Mouse (Mus musculus): ENCODE results near the gene Adgrl1. TPM values are rescaled to one million over a fixed set of nuclear protein-coding genes. Genes with fewer than 3 reads are reported as not detected.

The Adgrl1 gene
- total and polyA plus RNA-seq, 3 experiments, result 21.7 to 35.3 TPM; not detected in 1

- TF ChIP-seq USF2 (IDR thresholded peaks at IDR 0.05; ENCODE audit: borderline replicate concordance in 1 of 2, insufficient read depth in 1 of 2, low read depth in 1 of 2, low read length in 2 of 2), result no peak
Observed at GRCm38 (mm10) chr8:83901566-83902485, 1.9 kb downstream of the Adgrl1 start (continued).

GRCm38 (mm10) chr8:83902961-83903666, 3.2 kb downstream of the Adgrl1 start:
- peaks cover 21% of the 10 kb centered on the region for H3K79me2 ChIP-seq (ENCODE audit: control insufficient read depth, insufficient read depth, low read length, poor library complexity)
- no peak overlapping the region for H3K4me3 ChIP-seq (ENCODE audit: control insufficient read depth in 1 of 2, insufficient read depth in 1 of 2, low read depth in 2 of 2, low read length in 2 of 2)
- no peaks in the 10 kb centered on the region for H3K27me3 ChIP-seq (ENCODE audit: control insufficient read depth in 1 of 2, insufficient read depth in 2 of 2, low read length in 2 of 2)
- 0 out of 4 replicates have a peak, but pooled peaks cover 0 to 7% of the 10 kb centered on the region in 2 experiments for H3K4me1 ChIP-seq (ENCODE audit: control insufficient read depth in 1 of 2, insufficient read depth in 2 of 2, low read length in 2 of 2)
- peak; percentile 29 for DNase-seq (ENCODE audit: low read depth, low spot score)
- H3K27ac ChIP-seq (ENCODE audit: control insufficient read depth, low read depth, low read length), result no peak overlapping the region
- no peaks in the 10 kb centered on the region for H3K9me3 ChIP-seq (replicated peaks; ENCODE audit: insufficient read depth, low read length)
- no peak overlapping the region for H3K9ac ChIP-seq (ENCODE audit: control insufficient read depth, low read depth, low read length, poor library complexity, severe bottlenecking)
- TF ChIP-seq MAZ (IDR thresholded peaks at IDR 0.05; ENCODE audit: low read depth, low read length), result peak; percentile 47; the same call in 1 of the 2 replicates
- TF ChIP-seq GABPA (IDR thresholded peaks at IDR 0.05; ENCODE audit: low read depth, low read length), result no peak
- no peak for TF ChIP-seq NELFE (IDR thresholded peaks at IDR 0.05; ENCODE audit: low read depth, low read length)
- TF ChIP-seq CTCF (IDR thresholded peaks at IDR 0.05 in 2 of 3, conservative IDR thresholded peaks at IDR 0.05 in 1 of 3; ENCODE audit: control insufficient read depth in 1 of 3, insufficient read depth in 1 of 3, low read depth in 2 of 3, low read length in 3 of 3, poor library complexity in 1 of 3, severe bottlenecking in 1 of 3), result peak; percentile 21 to 58 (median 45); a peak in 5 of 6 replicates
- no peak for TF ChIP-seq MAX (IDR thresholded peaks at IDR 0.05; ENCODE audit: low read length)
- no peaks in the 10 kb centered on the region for H3K36me3 ChIP-seq (ENCODE audit: control insufficient read depth in 1 of 2, insufficient read depth in 2 of 2, low read length in 2 of 2)

- Histone ChIP-seq H3K9me3 (replicated peaks; ENCODE audit: insufficient read depth, low read length) (no peaks in the 10 kb centered on the region), H3K9ac (ENCODE audit: control insufficient read depth, low read depth, low read length, poor library complexity, severe bottlenecking) (no peak overlapping the region), H3K4me3 (ENCODE audit: control insufficient read depth in 1 of 2, insufficient read depth in 1 of 2, low read depth in 2 of 2, low read length in 2 of 2) (no peak overlapping the region), H3K79me2 (ENCODE audit: control insufficient read depth, insufficient read depth, low read length, poor library complexity) (peaks cover 8% of the 10 kb centered on the region), H3K27me3 (ENCODE audit: control insufficient read depth in 1 of 2, insufficient read depth in 2 of 2, low read length in 2 of 2) (no peaks in the 10 kb centered on the region), H3K27ac (ENCODE audit: control insufficient read depth, low read depth, low read length) (no peak overlapping the region), H3K36me3 (ENCODE audit: control insufficient read depth in 1 of 2, insufficient read depth in 2 of 2, low read length in 2 of 2) (peaks cover 0 to 9% of the 10 kb centered on the region in 2 experiments; a peak in 2 of 4 replicates), H3K4me1 (ENCODE audit: control insufficient read depth in 1 of 2, insufficient read depth in 2 of 2, low read length in 2 of 2) (peaks cover 5 to 20% of the 10 kb centered on the region in 2 experiments; a peak in 3 of 4 replicates)
- DNase-seq (ENCODE audit: low read depth, low spot score), result no peak
- TF ChIP-seq RCOR1 (IDR thresholded peaks at IDR 0.05; ENCODE audit: low read depth, low read length) (no peak), MYC (IDR thresholded peaks at IDR 0.05; ENCODE audit: low read depth, low read length) (no peak), GABPA (IDR thresholded peaks at IDR 0.05; ENCODE audit: low read depth, low read length) (no peak)
Observed at GRCm38 (mm10) chr8:83908583-83908982, 8.7 kb downstream of the Adgrl1 start.

GRCm38 (mm10) chr8:83909311-83909710, 9.4 kb downstream of the Adgrl1 start:
- no peak for DNase-seq (ENCODE audit: low read depth, low spot score)
- no peak overlapping the region for H3K27ac ChIP-seq (ENCODE audit: control insufficient read depth, low read depth, low read length)
- H3K4me1 ChIP-seq (ENCODE audit: control insufficient read depth in 1 of 2, insufficient read depth in 2 of 2, low read length in 2 of 2), result peaks cover 6 to 27% of the 10 kb centered on the region in 2 experiments
- no peaks in the 10 kb centered on the region for H3K27me3 ChIP-seq (ENCODE audit: control insufficient read depth in 1 of 2, insufficient read depth in 2 of 2, low read length in 2 of 2)
- peaks cover 0 to 17% of the 10 kb centered on the region in 2 experiments; a peak in 2 of 4 replicates for H3K36me3 ChIP-seq (ENCODE audit: control insufficient read depth in 1 of 2, insufficient read depth in 2 of 2, low read length in 2 of 2)
- TF ChIP-seq ZC3H11A (IDR thresholded peaks at IDR 0.05; ENCODE audit: low read depth, low read length) (no peak), RAD21 (IDR thresholded peaks at IDR 0.05; ENCODE audit: low read depth, low read length) (no peak), ZKSCAN1 (IDR thresholded peaks at IDR 0.05; ENCODE audit: low read depth, low read length) (no peak), RCOR1 (IDR thresholded peaks at IDR 0.05; ENCODE audit: low read depth, low read length) (no peak), USF2 (IDR thresholded peaks at IDR 0.05; ENCODE audit: borderline replicate concordance in 1 of 2, insufficient read depth in 1 of 2, low read depth in 1 of 2, low read length in 2 of 2) (no peak), GATA1 (IDR thresholded peaks at IDR 0.05; ENCODE audit: low read depth, low read length) (no peak), MYB (IDR thresholded peaks at IDR 0.05; ENCODE audit: low read depth, low read length) (no peak), MYC (IDR thresholded peaks at IDR 0.05; ENCODE audit: low read depth, low read length) (no peak), UBTF (IDR thresholded peaks at IDR 0.05; ENCODE audit: borderline replicate concordance, insufficient read depth, low read depth, low read length) (no peak), SIN3A (IDR thresholded peaks at IDR 0.05; ENCODE audit: low read length) (no peak), CTCF (IDR thresholded peaks at IDR 0.05 in 2 of 3, conservative IDR thresholded peaks at IDR 0.05 in 1 of 3; ENCODE audit: control insufficient read depth in 1 of 3, insufficient read depth in 1 of 3, low read depth in 2 of 3, low read length in 3 of 3, poor library complexity in 1 of 3, severe bottlenecking in 1 of 3) (no peak), NELFE (IDR thresholded peaks at IDR 0.05; ENCODE audit: low read depth, low read length) (no peak), EP300 (IDR thresholded peaks at IDR 0.05; ENCODE audit: low read depth in 1 of 2, low read length in 2 of 2) (no peak), CHD1 (IDR thresholded peaks at IDR 0.05; ENCODE audit: low read depth, low read length) (no peak), POLR2AphosphoS2 (IDR thresholded peaks at IDR 0.05; ENCODE audit: low read length) (no peak)
- no peak overlapping the region for H3K4me3 ChIP-seq (ENCODE audit: control insufficient read depth in 1 of 2, insufficient read depth in 1 of 2, low read depth in 2 of 2, low read length in 2 of 2)
- peaks cover 8% of the 10 kb centered on the region for H3K79me2 ChIP-seq (ENCODE audit: control insufficient read depth, insufficient read depth, low read length, poor library complexity)
- no peaks in the 10 kb centered on the region for H3K9me3 ChIP-seq (replicated peaks; ENCODE audit: insufficient read depth, low read length)
- no peak overlapping the region for H3K9ac ChIP-seq (ENCODE audit: control insufficient read depth, low read depth, low read length, poor library complexity, severe bottlenecking)

Data from MEL (cell line).